Mouse (Mus musculus) cerebellum, adult 2 months (tissue): ENCODE measurements around the gene Abhd8. TPM values are rescaled to one million over a fixed set of nuclear protein-coding genes. Genes with fewer than 3 reads are reported as not detected.
"Not testable (repeated sequence)": the region's sequence is repeated elsewhere in the genome, so short reads cannot be mapped to it uniquely, and the experiment has no call there.

Experiments
- DNase-seq, 2 experiments: peaks; one replicate each; pipeline ENCODE4 v3.0.0; 2021
- H3K27ac ChIP-seq: fragments of 200-500 bp; 2 replicates; pipeline ENCODE4 v1.5.1; 2012; ENCODE audit warnings: low read length, control low read depth, inconsistent platforms; ENCODE audit not compliant: insufficient read depth
- H3K27me3 ChIP-seq: fragments of 200-500 bp; 2 replicates; pipeline ENCODE4 v1.6.1; 2012; ENCODE audit warnings: inconsistent platforms, mild to moderate bottlenecking, low read length, moderate library complexity; ENCODE audit not compliant: control insufficient read depth, insufficient read depth
- H3K4me1 ChIP-seq: fragments of 200-500 bp; 2 replicates; pipeline ENCODE4 v1.6.1; 2011; ENCODE audit warnings: low read length; ENCODE audit not compliant: control insufficient read depth, insufficient read depth
- H3K4me3 ChIP-seq: fragments of 200-500 bp; replicated peaks from 2 replicates; pipeline ENCODE3; 2011; ENCODE audit warnings: mild to moderate bottlenecking, low read depth, low read length, control low read depth; ENCODE audit not compliant: insufficient read depth
- CTCF ChIP-seq: fragments of 200-500 bp; IDR thresholded peaks from 2 replicates; pipeline ENCODE4 v1.5.1; 2011; ENCODE audit warnings: low read depth, mild to moderate bottlenecking, control low read depth, low read length, moderate library complexity, borderline replicate concordance; ENCODE audit not compliant: insufficient read depth
- POLR2A ChIP-seq: fragments of 200-500 bp; IDR thresholded peaks from 2 replicates; pipeline ENCODE4 v1.6.1; 2011; ENCODE audit warnings: low read length, control low read depth, borderline replicate concordance; ENCODE audit not compliant: insufficient read depth
- WGBS: fragments of 180-500 bp; shearing (Covaris S2); methylation state at CpG from one replicate; pipeline ENCODE4 v1.1.7; 2018; 5-methylcytosine and 5-hydroxymethylcytosine counted together
- polyA plus RNA-seq: library from polyadenylated mRNA; depleted of rRNA; stranded (reverse); fragments of >200 nt; gene quantifications from 2 replicates; pipeline ENCODE4 v1.2.3, GENCODE M21; 2012

Gene Abhd8
- polyA plus RNA-seq, 1 experiment: 392 TPM

DNA sequence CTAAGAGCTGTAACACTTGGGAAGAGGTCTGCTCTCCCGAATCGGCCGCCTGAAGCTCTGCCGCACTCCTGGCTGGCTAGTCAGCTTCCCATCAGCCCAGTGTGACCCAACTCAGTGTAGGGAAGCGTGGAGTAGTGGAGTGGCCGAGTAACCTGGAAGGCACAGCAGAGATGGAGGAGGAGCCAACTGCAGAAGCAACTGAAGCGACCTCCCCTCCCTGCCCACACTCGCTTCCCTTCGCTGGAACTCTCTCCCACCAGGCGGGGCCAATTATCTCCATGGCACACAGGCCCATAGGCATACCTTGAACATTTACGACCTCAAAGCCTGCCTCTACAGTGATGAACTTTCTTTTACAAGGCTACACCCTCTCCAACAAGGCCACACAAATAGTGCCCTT, 11.7 kb downstream of the Abhd8 start:
- Histone ChIP-seq H3K27ac (no peak overlapping the region), H3K27me3 (no peaks in the 10 kb centered on the region), H3K4me1 (peaks cover 3% of the 10 kb centered on the region), H3K4me3 (no peak overlapping the region)
- 59% methylated on average over 11 of the region's 11 CpGs for WGBS
- no peak for DNase-seq
- TF ChIP-seq POLR2A: no peak
- no peak for TF ChIP-seq CTCF

DNA sequence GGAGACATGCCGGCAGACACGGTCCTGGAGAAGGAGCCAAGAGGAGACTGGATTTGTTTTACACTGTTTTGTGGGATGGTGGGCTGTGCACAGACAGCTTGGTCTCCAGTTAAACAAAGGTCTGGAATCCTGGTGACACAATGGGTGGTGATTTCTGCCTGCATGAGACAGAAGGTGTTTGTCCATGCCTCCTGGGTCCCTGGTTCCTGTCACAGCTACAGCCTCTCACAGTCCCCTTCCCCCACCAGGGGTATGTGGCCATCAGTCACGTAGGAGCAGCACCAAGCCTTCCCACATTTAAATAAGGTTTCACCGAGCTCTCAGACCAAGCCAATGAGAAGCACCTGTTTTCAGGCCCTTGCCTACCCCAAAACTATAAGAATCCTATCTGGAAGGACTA, 12.1 kb downstream of the Abhd8 start:
- 68% methylated on average over 4 of the region's 4 CpGs for WGBS
- no peak for DNase-seq
- no peaks in the 10 kb centered on the region; the same call in 1 of the 2 replicates for H3K4me1 ChIP-seq
- TF ChIP-seq POLR2A (no peak), CTCF (no peak)
- no peak overlapping the region for H3K27ac ChIP-seq
- no peaks in the 10 kb centered on the region for H3K27me3 ChIP-seq
- no peak overlapping the region for H3K4me3 ChIP-seq

DNA sequence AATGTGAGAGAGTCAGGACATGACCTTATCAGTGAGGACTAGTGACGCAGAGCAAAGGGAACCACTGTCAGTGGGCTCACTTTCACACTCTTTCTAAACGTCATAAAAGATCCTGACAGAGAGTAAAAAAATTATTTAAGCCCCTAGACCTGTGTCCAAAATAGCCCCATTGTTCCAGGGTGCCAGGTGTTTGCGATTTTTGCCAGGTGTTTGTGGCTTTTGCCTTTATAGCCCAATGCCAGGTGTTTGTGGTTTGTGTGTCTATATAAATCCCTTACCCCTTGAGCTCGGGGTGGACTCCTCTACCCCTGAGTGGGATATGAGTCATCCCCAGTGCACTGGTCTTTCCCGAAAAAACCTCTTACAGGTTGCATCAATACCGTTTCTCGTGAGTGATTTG, 18.4 kb downstream of the Abhd8 start:
- Histone ChIP-seq H3K27ac (no peak overlapping the region), H3K4me1 (no peaks in the 10 kb centered on the region), H3K27me3 (no peaks in the 10 kb centered on the region), H3K4me3 (no peak overlapping the region)
- TF ChIP-seq POLR2A: no peak
- no peak for TF ChIP-seq CTCF
- DNase-seq: no peak
- WGBS: 79% methylated on average over 7 of the region's 7 CpGs

DNA sequence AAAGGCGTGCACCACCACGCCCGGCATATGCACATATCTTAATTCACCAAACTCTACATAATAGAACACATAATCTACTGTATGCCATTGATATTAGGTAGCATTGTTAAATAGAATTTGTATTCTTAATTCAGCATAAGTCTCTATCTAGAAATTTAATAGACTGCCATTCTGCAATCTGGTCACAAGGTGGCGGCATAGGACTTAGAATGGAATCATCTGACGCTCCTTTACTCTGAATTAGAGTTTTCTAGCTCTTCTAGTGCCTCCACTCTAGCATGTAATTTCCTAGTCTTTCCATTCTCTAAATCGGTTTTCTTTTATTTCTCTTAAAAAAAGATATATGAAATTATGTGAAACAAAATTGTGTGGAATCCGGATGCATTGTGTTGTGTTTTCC, 22.1 kb downstream of the Abhd8 start:
- TF ChIP-seq CTCF: peak; percentile 53; the same call in 1 of the 2 replicates
- TF ChIP-seq POLR2A: no peak
- Histone ChIP-seq H3K4me1 (no peaks in the 10 kb centered on the region), H3K4me3 (no peak overlapping the region), H3K27ac (no peak overlapping the region), H3K27me3 (no peaks in the 10 kb centered on the region)
- peak; percentile 40 to 48 for DNase-seq
- whole genome bisulfite sequencing: under 1% methylated on average over 7 of the region's 7 CpGs

DNA sequence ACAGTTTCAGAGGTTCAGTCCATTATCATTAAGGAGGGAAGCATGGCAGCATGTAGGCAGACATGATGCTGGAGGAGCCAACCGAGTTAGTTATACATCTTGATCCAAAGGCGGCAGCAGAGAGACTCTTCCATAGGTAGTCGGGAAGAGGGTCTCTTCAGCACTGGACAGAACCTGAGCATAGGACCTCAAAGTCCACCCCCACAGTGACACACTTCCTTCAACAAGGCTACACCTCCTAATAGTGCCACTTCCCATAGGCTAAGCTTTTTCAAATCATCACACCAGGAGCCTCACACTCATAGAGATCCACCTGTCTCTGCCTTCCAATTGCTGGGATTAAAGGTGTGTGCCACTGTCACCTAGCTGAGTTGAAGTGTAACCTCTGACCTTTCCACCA, 26.4 kb downstream of the Abhd8 start:
- Histone ChIP-seq H3K27me3 (no peaks in the 10 kb centered on the region), H3K27ac (no peak overlapping the region), H3K4me1 (no peaks in the 10 kb centered on the region), H3K4me3 (no peak overlapping the region)
- TF ChIP-seq CTCF (no peak), POLR2A (no peak)
- WGBS: 49% methylated on average over 3 of the region's 3 CpGs
- no peak for DNase-seq

DNA sequence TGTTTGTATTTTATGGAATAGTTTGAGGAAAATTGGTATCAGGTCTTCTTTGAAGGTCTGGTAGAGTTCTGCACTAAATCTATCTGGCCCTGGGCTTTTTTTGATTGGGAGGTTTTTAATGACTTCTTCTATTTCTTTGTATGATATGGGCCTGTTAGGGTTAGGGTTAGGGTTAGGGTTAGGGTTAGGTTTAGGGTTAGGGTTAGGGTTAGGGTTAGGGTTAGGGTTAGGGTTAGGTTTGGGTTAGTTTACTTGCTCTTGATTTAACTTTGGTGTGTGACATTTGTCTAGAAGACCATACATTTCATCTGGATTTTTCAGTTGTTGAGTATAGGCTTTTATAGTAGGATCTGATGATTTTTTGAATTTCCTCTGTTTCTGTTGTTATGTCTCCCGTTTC, 30.5 kb downstream of the Abhd8 start:
- not testable (repeated sequence) for H3K27me3 ChIP-seq

DNA sequence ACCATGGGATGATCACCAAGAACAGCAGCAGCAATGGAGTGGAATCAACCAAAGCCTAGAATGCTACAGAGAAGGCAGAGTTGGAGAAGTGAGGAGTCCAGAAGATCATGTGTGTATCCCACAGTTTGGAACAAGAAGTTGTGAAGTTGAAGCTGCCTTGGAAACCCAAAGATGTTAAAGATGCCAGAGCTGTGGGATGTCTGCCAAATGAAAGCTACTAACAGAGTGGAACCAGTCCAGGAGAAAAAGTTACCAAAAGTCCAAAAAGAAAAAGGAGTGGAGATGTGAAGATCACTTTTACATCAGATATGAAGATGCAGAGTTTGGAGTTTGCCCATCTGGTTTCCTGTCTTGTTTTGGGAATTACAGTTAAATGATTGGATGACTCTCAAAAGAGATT, 41.3 kb downstream of the Abhd8 start:
- H3K4me1 ChIP-seq: no peaks in the 10 kb centered on the region
- TF ChIP-seq POLR2A (no peak), CTCF (no peak)
- no peaks in the 10 kb centered on the region for H3K27me3 ChIP-seq
- H3K4me3 ChIP-seq: no peak overlapping the region
- DNase-seq: no peak
- H3K27ac ChIP-seq: no peak overlapping the region

More for the DNA sequence above, 30.5 kb downstream of the Abhd8 start:
- WGBS: 89% methylated on average over 1 of the region's 1 CpGs
- H3K27ac ChIP-seq, DNase-seq, H3K4me1 ChIP-seq, H3K4me3 ChIP-seq: not testable (repeated sequence)

DNA sequence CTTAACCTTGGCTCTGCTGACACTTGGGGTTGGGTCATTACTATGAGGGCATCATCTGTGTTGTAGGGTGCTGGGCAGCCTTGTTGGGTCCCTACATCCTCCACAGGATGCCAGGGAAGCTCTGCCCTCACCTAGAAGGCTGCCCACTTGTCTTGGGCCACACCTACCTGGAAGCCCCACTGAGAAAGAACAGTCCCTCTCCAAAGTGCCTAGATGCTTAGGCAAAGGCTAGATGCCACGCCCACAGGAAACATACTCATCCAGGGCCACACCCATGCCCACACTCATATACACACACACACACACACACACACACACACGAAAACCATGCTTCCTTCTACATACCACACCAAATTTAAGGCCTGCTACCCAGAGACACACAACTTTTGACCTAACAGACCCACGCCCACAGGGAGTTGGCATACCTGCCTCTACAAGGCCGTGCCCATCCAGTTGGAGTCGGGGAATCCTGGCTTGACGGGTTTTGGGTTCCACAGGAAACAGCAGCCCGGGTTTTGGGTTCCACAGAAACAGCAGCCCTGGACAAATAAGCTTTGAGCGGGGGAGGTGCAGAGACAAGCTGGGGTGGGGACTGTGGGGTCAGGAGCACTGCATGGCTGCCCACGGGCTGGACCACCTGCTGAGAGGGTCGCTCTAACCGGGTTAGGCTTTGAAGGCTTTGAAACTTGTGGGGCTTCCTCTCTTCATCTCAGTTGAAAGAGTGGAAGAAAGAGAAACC, 51.8 kb downstream of the Abhd8 start:
- H3K4me3 ChIP-seq: no peak overlapping the region
- H3K27me3 ChIP-seq: no peaks in the 10 kb centered on the region; the same call in 1 of the 2 replicates
- no peak overlapping the region for H3K27ac ChIP-seq
- no peaks in the 10 kb centered on the region for H3K4me1 ChIP-seq
- no peak for DNase-seq
- 39% methylated on average over 11 of the region's 11 CpGs for WGBS
- TF ChIP-seq CTCF: no peak
- TF ChIP-seq POLR2A: no peak

DNA sequence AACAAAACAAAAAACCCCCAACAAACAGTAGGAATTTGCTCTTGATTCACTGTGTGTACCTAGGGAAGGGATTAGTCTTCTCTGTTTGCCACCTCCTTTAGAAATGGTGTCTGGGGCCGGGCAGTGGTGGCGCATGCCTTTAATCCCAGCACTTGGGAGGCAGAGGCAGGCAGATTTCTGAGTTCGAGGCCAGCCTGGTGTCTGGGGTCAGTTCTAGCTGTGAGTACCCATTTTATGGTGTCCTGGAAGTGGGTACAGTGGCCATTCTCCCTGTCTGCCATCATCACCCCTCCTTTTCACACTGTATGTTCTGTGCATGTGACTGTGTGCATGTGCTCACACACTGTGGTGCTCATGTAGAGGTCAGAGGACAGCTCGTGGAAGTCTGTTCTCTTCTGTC, 55.2 kb downstream of the Abhd8 start:
- Histone ChIP-seq H3K4me1 (0 out of 2 replicates have a peak, but pooled peaks cover 3% of the 10 kb centered on the region), H3K4me3 (no peak overlapping the region)
- WGBS: 95% methylated on average over 4 of the region's 4 CpGs

More for the DNA sequence above, 55.2 kb downstream of the Abhd8 start:
- no peak for TF ChIP-seq POLR2A
- TF ChIP-seq CTCF: no peak
- Histone ChIP-seq H3K27ac (no peak overlapping the region), H3K27me3 (no peaks in the 10 kb centered on the region)
- no peak for DNase-seq
